Mouse (Mus musculus): Measurements from ENCODE around the gene Slc7a1.

- TF ChIP-seq MAX (IDR thresholded peaks at IDR 0.05; ENCODE audit: low read length), result no peak
- TF ChIP-seq MYB (IDR thresholded peaks at IDR 0.05; ENCODE audit: low read depth, low read length), result no peak
- TF ChIP-seq GATA1 (IDR thresholded peaks at IDR 0.05; ENCODE audit: low read depth, low read length), result no peak
- TF ChIP-seq MXI1 (IDR thresholded peaks at IDR 0.05; ENCODE audit: low read depth, low read length), result no peak
Observed at GRCm38 (mm10) chr5:148348153-148348552, 51.6 kb downstream of the Slc7a1 start.

Data from MEL (cell line).